Mouse (Mus musculus): ENCODE measurements around the gene Fam180a. TPM values are rescaled to one million over a fixed set of nuclear protein-coding genes. Genes with fewer than 3 reads are reported as not detected.

Fam180a gene
- total RNA-seq, 2 experiments from 2014 or later = 1.1 to 1.6 TPM

- no peak for DNase-seq
Observed at GRCm38 (mm10) chr6:35308037-35308436, 17.9 kb downstream of the Fam180a start, which contains the start of gene Slc13a4. Slc13a4 (minus strand) TSS chr6:35308131.

- no peak for DNase-seq
Observed at GRCm38 (mm10) chr6:35307136-35307535, 18.8 kb downstream of the Fam180a start.

- no peak for DNase-seq
Observed at GRCm38 (mm10) chr6:35303355-35303900, 22.5 kb downstream of the Fam180a start.

GRCm38 (mm10) chr6:35302581-35302980 is 23.4 kb downstream of the Fam180a start:
- no peak for DNase-seq

- no peak for DNase-seq
Observed at GRCm38 (mm10) chr6:35298323-35298722, 27.6 kb downstream of the Fam180a start.

- DNase-seq = no peak
Observed at GRCm38 (mm10) chr6:35297516-35298227, 28.3 kb downstream of the Fam180a start.

- peak; percentile 12 to 36 for DNase-seq
Observed at GRCm38 (mm10) chr6:35297001-35297400, 28.9 kb downstream of the Fam180a start.

GRCm38 (mm10) chr6:35294964-35295363 is 31.0 kb downstream of the Fam180a start:
- no peak for DNase-seq

- no peak for DNase-seq
Observed at GRCm38 (mm10) chr6:35289676-35290075, 36.3 kb downstream of the Fam180a start.

- DNase-seq = no peak
Observed at GRCm38 (mm10) chr6:35288920-35289319, 37.0 kb downstream of the Fam180a start.

GRCm38 (mm10) chr6:35288114-35288761 is 37.7 kb downstream of the Fam180a start:
- DNase-seq = peak; percentile 29 to 30

- no peak for DNase-seq
Observed at GRCm38 (mm10) chr6:35279306-35279705, 46.6 kb downstream of the Fam180a start.

GRCm38 (mm10) chr6:35277903-35278587 is 47.9 kb downstream of the Fam180a start:
- DNase-seq = no peak

- no peak for DNase-seq
Observed at GRCm38 (mm10) chr6:35273391-35274082, 52.4 kb downstream of the Fam180a start.

GRCm38 (mm10) chr6:35271868-35272765 is 53.8 kb downstream of the Fam180a start:
- DNase-seq = no peak

GRCm38 (mm10) chr6:35271094-35271855 is 54.7 kb downstream of the Fam180a start:
- DNase-seq = no peak

GRCm38 (mm10) chr6:35269643-35270042 is 56.3 kb downstream of the Fam180a start:
- no peak for DNase-seq

- DNase-seq = no peak
Observed at GRCm38 (mm10) chr6:35268711-35269110, 57.2 kb downstream of the Fam180a start.

- DNase-seq = no peak
Observed at GRCm38 (mm10) chr6:35265580-35266278, 60.2 kb downstream of the Fam180a start.

All from layer of hippocampus, postnatal 36 days (tissue).